Mouse (Mus musculus) embryonic fibroblast, embryonic 13.5 days (primary cell): ENCODE measurements at regions not wholly inside any gene's neighbourhood (a gene's known extent, or its start where the extent isn't known, plus 50 kb on each side); places are given as distances from the start of the nearest gene placed in this dataset.

Experiments used
- CTCF ChIP-seq: IDR thresholded peaks from 2 replicates; pipeline ENCODE4 v1.5.1; 2011; ENCODE audit warnings: mild to moderate bottlenecking, control low read depth, low read length, moderate library complexity, borderline replicate concordance; ENCODE audit not compliant: insufficient read depth
- POLR2A ChIP-seq: IDR thresholded peaks from 2 replicates; pipeline ENCODE4 v1.6.1; 2011; ENCODE audit warnings: low read depth, mild to moderate bottlenecking, control low read depth, low read length, moderate library complexity

GRCm38 (mm10) chr10:70741909-70742308 is 86.1 kb upstream of the Phyhipl start:
- no peak for TF ChIP-seq CTCF
- no peak for TF ChIP-seq POLR2A
